Mouse (Mus musculus) neural tube, embryonic 10.5 days (tissue): ENCODE data around the gene Gm11146.

Source experiments
- DNase-seq: peaks from one replicate; pipeline ENCODE4 v3.0.0-alpha.2; 2017; ENCODE audit warnings: low spot score; ENCODE audit errors: extremely low spot score

Gene Gm11146

DNA sequence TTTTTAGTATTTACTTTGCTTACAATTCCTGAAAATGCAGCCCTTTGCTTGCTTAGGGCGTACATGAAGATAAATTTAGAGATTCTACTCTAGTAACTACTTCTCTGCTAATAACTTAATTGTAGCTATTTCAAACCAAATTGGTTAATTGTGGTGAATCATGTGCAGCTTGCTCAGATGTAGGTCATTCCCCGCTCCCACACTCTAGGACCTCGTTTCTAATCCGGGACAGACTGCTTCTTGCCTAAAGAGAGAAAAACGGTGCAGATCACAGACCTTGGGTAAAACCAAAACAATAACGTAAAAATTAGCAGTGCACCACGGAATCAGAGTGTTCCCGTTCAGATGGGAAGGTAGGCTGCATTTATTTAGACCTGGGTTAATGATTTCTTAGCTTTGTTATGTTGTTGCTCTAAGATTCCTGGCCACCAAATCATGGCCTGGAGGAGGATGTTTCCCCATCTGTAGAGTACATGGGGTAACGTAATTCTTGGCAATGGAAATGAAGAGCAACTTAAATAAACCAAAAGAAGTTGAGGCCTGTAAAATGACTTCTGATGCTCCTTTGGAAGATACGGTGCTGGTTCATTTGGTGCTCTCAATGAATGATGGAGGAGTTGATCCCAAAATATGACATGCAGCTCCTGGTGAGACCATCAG, 45.3 kb downstream of the Gm11146 start:
- no peak for DNase-seq

- DNase-seq, result no peak
Measured at GRCm38 (mm10) chr16:77551051-77551450, 50.8 kb downstream of the Gm11146 start.
